Mouse (Mus musculus) limb, embryonic 11.5 days (tissue): ENCODE data around the gene Katnb1. TPM values are rescaled to one million over a fixed set of nuclear protein-coding genes. Genes with fewer than 3 reads are reported as not detected.

Experiments
- ATAC-seq: fragments of 200-750 bp; cut with Nextera tagmentation; 2 replicates; pipeline ENCODE4 v1.8.0; 2017; ENCODE audit warnings: low read depth; ENCODE audit not compliant: insufficient number of reproducible peaks, low FRiP score, low TSS enrichment
- DNase-seq: peaks from one replicate; pipeline ENCODE4 v3.0.0-alpha.2; 2015; ENCODE audit warnings: low spot score
- H3K27ac ChIP-seq: fragments of 300-500 bp; sonication (generic); replicated peaks from 2 replicates; pipeline ENCODE4 v1.5.1; 2014; ENCODE audit warnings: low read depth, mild to moderate bottlenecking, low read length
- H3K27me3 ChIP-seq: fragments of 300-500 bp; sonication (generic); 2 replicates; pipeline ENCODE4 v1.6.1; 2014; ENCODE audit warnings: mild to moderate bottlenecking, low read length, mixed read lengths; ENCODE audit not compliant: control insufficient read depth, insufficient read depth
- H3K36me3 ChIP-seq: fragments of 300-500 bp; sonication (generic); 2 replicates; pipeline ENCODE4 v1.6.1; 2014; ENCODE audit warnings: mild to moderate bottlenecking, low read length, moderate library complexity, mixed read lengths; ENCODE audit not compliant: control insufficient read depth, insufficient read depth
- H3K4me1 ChIP-seq: fragments of 300-500 bp; sonication (generic); 2 replicates; pipeline ENCODE4 v1.6.1; 2014; ENCODE audit warnings: low read length, mixed read lengths; ENCODE audit not compliant: control insufficient read depth, insufficient read depth
- H3K4me2 ChIP-seq: fragments of 300-500 bp; sonication (generic); 2 replicates; pipeline ENCODE4 v1.6.1; 2014; ENCODE audit warnings: low read depth, mild to moderate bottlenecking, moderate library complexity; ENCODE audit not compliant: severe bottlenecking
- H3K4me3 ChIP-seq: fragments of 300-500 bp; sonication (generic); 2 replicates; pipeline ENCODE4 v1.5.1; 2014; ENCODE audit warnings: low read depth, low read length
- H3K9ac ChIP-seq: fragments of 300-500 bp; sonication (generic); 2 replicates; pipeline ENCODE4 v1.6.1; 2014; ENCODE audit warnings: mild to moderate bottlenecking, low read length
- H3K9me3 ChIP-seq: fragments of 300-500 bp; sonication (generic); 2 replicates; pipeline ENCODE4 v1.6.1; 2016; ENCODE audit warnings: low read length; ENCODE audit not compliant: control insufficient read depth
- WGBS: fragments of 180-500 bp; shearing (Covaris S2); extraction: QIAGEN DNeasy Blood & Tissue Kit; methylation state at CpG from one replicate; pipeline ENCODE4 v1.1.7; 2014; 5-methylcytosine and 5-hydroxymethylcytosine counted together
- polyA plus RNA-seq: library from polyadenylated mRNA; unstranded; fragments of >200 nt; fragmentation: Nextera tagmentation; extraction: Ambion mirVana; gene quantifications from 2 replicates; pipeline ENCODE4 v1.2.1, GENCODE M21; 2014

Katnb1 gene
- polyA plus RNA-seq, 1 experiment from 2014 or later = 23.6 TPM

GRCm38 (mm10) chr8:95143805-95144630, 63.0 kb downstream of the Katnb1 start:
- no peak overlapping the region for H3K9ac ChIP-seq
- no peak overlapping the region for H3K27ac ChIP-seq
- no peaks in the 10 kb centered on the region for H3K36me3 ChIP-seq
- H3K4me1 ChIP-seq = peaks cover 19% of the 10 kb centered on the region
- H3K27me3 ChIP-seq = no peaks in the 10 kb centered on the region
- H3K4me2 ChIP-seq = no peak overlapping the region
- H3K4me3 ChIP-seq = no peak overlapping the region
- no peaks in the 10 kb centered on the region for H3K9me3 ChIP-seq
- no peak for ATAC-seq
- no peak for DNase-seq
- 84% methylated on average over 6 of the region's 6 CpGs for WGBS

GRCm38 (mm10) chr8:95144631-95145015, 63.6 kb downstream of the Katnb1 start:
- Histone ChIP-seq H3K4me3 (no peak overlapping the region), H3K9ac (no peak overlapping the region), H3K4me1 (peaks cover 19% of the 10 kb centered on the region), H3K27ac (no peak overlapping the region), H3K4me2 (no peak overlapping the region), H3K36me3 (no peaks in the 10 kb centered on the region), H3K27me3 (no peaks in the 10 kb centered on the region), H3K9me3 (no peaks in the 10 kb centered on the region)
- WGBS = 52% methylated on average over 2 of the region's 2 CpGs
- DNase-seq = no peak
- no peak for ATAC-seq

GRCm38 (mm10) chr8:95146044-95146745, 65.2 kb downstream of the Katnb1 start:
- ATAC-seq = no peak
- Histone ChIP-seq H3K4me1 (peaks cover 19% of the 10 kb centered on the region), H3K4me3 (no peak overlapping the region), H3K9ac (no peak overlapping the region), H3K4me2 (no peak overlapping the region), H3K27me3 (no peaks in the 10 kb centered on the region), H3K9me3 (no peaks in the 10 kb centered on the region), H3K36me3 (no peaks in the 10 kb centered on the region), H3K27ac (no peak overlapping the region)
- 69% methylated on average over 2 of the region's 2 CpGs for WGBS
- no peak for DNase-seq

- WGBS = 92% methylated on average over 5 of the region's 5 CpGs
- Histone ChIP-seq H3K9me3 (no peaks in the 10 kb centered on the region), H3K4me1 (peaks cover 14% of the 10 kb centered on the region), H3K27me3 (no peaks in the 10 kb centered on the region), H3K4me2 (no peak overlapping the region), H3K4me3 (no peak overlapping the region), H3K36me3 (no peaks in the 10 kb centered on the region), H3K27ac (no peak overlapping the region), H3K9ac (no peak overlapping the region)
- ATAC-seq (no peak), DNase-seq (no peak)
Measured at GRCm38 (mm10) chr8:95146846-95147245, 65.9 kb downstream of the Katnb1 start.

- WGBS = 56% methylated on average over 10 of the region's 10 CpGs
- Histone ChIP-seq H3K4me3 (no peak overlapping the region), H3K27me3 (no peaks in the 10 kb centered on the region), H3K27ac (no peak overlapping the region), H3K9me3 (no peaks in the 10 kb centered on the region), H3K9ac (no peak overlapping the region), H3K4me2 (no peak overlapping the region), H3K36me3 (no peaks in the 10 kb centered on the region), H3K4me1 (no peaks in the 10 kb centered on the region)
- ATAC-seq (no peak), DNase-seq (no peak)
Measured at GRCm38 (mm10) chr8:95149426-95149825, 68.4 kb downstream of the Katnb1 start.

GRCm38 (mm10) chr8:95150608-95151007, 69.6 kb downstream of the Katnb1 start:
- Histone ChIP-seq H3K27me3 (no peaks in the 10 kb centered on the region), H3K4me3 (no peak overlapping the region), H3K36me3 (no peaks in the 10 kb centered on the region), H3K9me3 (no peaks in the 10 kb centered on the region), H3K4me2 (no peak overlapping the region), H3K4me1 (no peaks in the 10 kb centered on the region), H3K27ac (no peak overlapping the region), H3K9ac (no peak overlapping the region)
- DNase-seq (no peak), ATAC-seq (no peak)
- 82% methylated on average over 3 of the region's 3 CpGs for WGBS

Other genes with a start within 250 kb of the Katnb1 start
- gene Coq9, start 242.9 kb upstream of the Katnb1 start, polyA plus RNA-seq = 63.5 and 64.0 TPM in 2 replicates
- gene Ciapin1, start 242.8 kb upstream of the Katnb1 start, polyA plus RNA-seq = 129 and 131 TPM in 2 replicates
- 178 and 189 TPM in 2 replicates for gene Polr2c, start 223.7 kb upstream of the Katnb1 start, polyA plus RNA-seq
- 14.6 and 16.4 TPM in 2 replicates for gene Dok4, start 204.9 kb upstream of the Katnb1 start, polyA plus RNA-seq
- 38.0 and 39.2 TPM in 2 replicates for gene Ccdc102a, start 163.1 kb upstream of the Katnb1 start, polyA plus RNA-seq
- 0.21 TPM in 1 of 2 replicates, not detected in the other for gene Adgrg5, start 157.5 kb upstream of the Katnb1 start, polyA plus RNA-seq
- gene Adgrg1, start 106.4 kb upstream of the Katnb1 start, polyA plus RNA-seq = 10.6 and 11.1 TPM in 2 replicates
- 2.7 and 3.8 TPM in 2 replicates for gene Adgrg3, start 63.5 kb upstream of the Katnb1 start, polyA plus RNA-seq
- gene Drc7, start 26.1 kb upstream of the Katnb1 start, polyA plus RNA-seq = 0.11 and 0.18 TPM in 2 replicates
- gene Kifc3, start 121.6 kb downstream of the Katnb1 start, polyA plus RNA-seq = 7.3 and 10.1 TPM in 2 replicates
- gene Cngb1, start 225.4 kb downstream of the Katnb1 start, polyA plus RNA-seq = not detected in 2 replicates
- 0.27 TPM in 1 of 2 replicates, not detected in the other for gene Tepp, start 229.4 kb downstream of the Katnb1 start, polyA plus RNA-seq